Comparison of ENCODE assay signal across 10 mouse cellular contexts in the genomic region with DNA sequence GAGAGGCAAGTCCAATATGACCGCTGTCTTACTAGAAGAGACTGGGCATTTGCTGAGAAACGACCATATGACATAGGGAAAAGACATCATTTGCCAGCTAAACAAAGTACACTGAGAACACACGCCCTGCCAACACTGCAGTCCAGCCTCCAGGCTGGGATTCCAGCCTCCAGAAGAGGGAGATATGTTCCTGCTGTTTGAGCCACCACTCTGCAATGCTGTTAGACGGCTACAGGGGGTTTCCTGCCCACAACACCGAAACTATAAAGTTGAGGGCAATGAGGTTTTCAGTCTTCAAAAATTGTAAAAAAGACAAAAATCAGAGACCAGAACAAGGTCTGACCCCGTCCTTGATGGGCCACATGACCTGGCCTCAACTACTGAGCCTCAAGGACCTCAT. TPM values are rescaled to one million over a fixed set of nuclear protein-coding genes. Genes with fewer than 3 reads are reported as not detected.
DNase-seq lines count a peak whose midpoint lies in the region; ATAC-seq and TF ChIP-seq lines count a peak whose summit lies in the region.
"Had no signal": no experiment of that assay in that cellular context is flagged by ENCODE, and none has a peak within 500 bp of the region (broad histone marks: within the 10 kb centered on the region; RNA-seq: fewer than 3 reads in every experiment).

No protein-coding gene starts in this region.

- no peak overlapping the region for H3K4me2 ChIP-seq in forebrain, embryonic 13.5 days

- no peaks in the 10 kb centered on the region for H3K27me3 ChIP-seq in forebrain, embryonic 13.5 days

- no peak overlapping the region for H3K9ac ChIP-seq in forebrain, embryonic 13.5 days

- H3K4me1 ChIP-seq in forebrain, embryonic 13.5 days: peaks cover 12% of the 10 kb centered on the region

- DNase-seq in embryo, embryonic 10 days (ENCODE audit: low spot score): peak; percentile 13
- DNase-seq in embryo, embryonic 10.5 days (ENCODE audit: low spot score): no peak
- no peak for DNase-seq in left cerebral cortex, adult 2 months (ENCODE audit: extremely low spot score in 1 of 2, low spot score in 2 of 2)
- no peak for DNase-seq in left cerebral cortex, postnatal 4 days
- DNase-seq in adipocyte (ENCODE audit: low spot score): peak; percentile 27
- peak; percentile 4 for DNase-seq in induced T-regulatory cell, adult 2 months (ENCODE audit: low read depth)
- DNase-seq in cerebellum, postnatal 10 days: no peak

- no peak overlapping the region; the same call in 1 of the 2 replicates for H3K27ac ChIP-seq in left cerebral cortex, adult 2 months
- H3K27ac ChIP-seq in forebrain, embryonic 13.5 days: no peak overlapping the region

- TF ChIP-seq CTCF in left cerebral cortex, adult 2 months (IDR thresholded peaks at IDR 0.05): peak; percentile 49

- no peak overlapping the region for H3K4me3 ChIP-seq in left cerebral cortex, adult 2 months
- no peak overlapping the region for H3K4me3 ChIP-seq in forebrain, embryonic 13.5 days

- 74% methylated on average over 6 of the region's 6 CpGs for WGBS in forebrain, embryonic 13.5 days

- no peaks in the 10 kb centered on the region for H3K36me3 ChIP-seq in forebrain, embryonic 13.5 days (ENCODE audit: poor library complexity, severe bottlenecking)

- intact Hi-C loops in left cerebral cortex, adult 2 months (cut with DNase I): loop anchor here (5.0 kb wide), 1 partner anchor 298 kb away; no protein-coding TSS in a partner anchor
- intact Hi-C loops in left cerebral cortex, postnatal 4 days (cut with DNase I): no loop called here

- no peaks in the 10 kb centered on the region for H3K9me3 ChIP-seq in forebrain, embryonic 13.5 days (replicated peaks)

- no peak for ATAC-seq in forebrain, embryonic 13.5 days

RNA-seq across cellular contexts. Expression of a gene that starts 24.4 kb away (rescaled TPM):
- total RNA-seq in left cerebral cortex, adult 2 months (2021): not detected
- total RNA-seq in left cerebral cortex, postnatal 4 days (2021): under 1 TPM in 1 of 2 experiments, not detected in 1; 0.28 TPM
- not detected in 2 replicates for polyA plus RNA-seq in forebrain, embryonic 13.5 days (2015; fragmentation: Nextera tagmentation; extraction: Ambion mirVana)
- total RNA-seq: layer of hippocampus, postnatal 25 days had no signal
- polyA plus RNA-seq: stomach, embryonic 14.5 days had no signal

Comparison
In these comparisons a context has a peak if more than half of its experiments do, and no peak if none do; other contexts are left out.
1. DNase-seq: peak in embryo, embryonic 10 days (single experiment), adipocyte (single experiment) and induced T-regulatory cell, adult 2 months (single experiment); none in embryo, embryonic 10.5 days (single experiment), left cerebral cortex, adult 2 months (0 of 2), left cerebral cortex, postnatal 4 days (single experiment) and cerebellum, postnatal 10 days (0 of 2).